Mouse (Mus musculus): ENCODE data around the gene Vmn1r121. TPM values are rescaled to one million over a fixed set of nuclear protein-coding genes. Genes with fewer than 3 reads are reported as not detected.
"Not testable (repeated sequence)": the region's sequence is repeated elsewhere in the genome, so short reads cannot be mapped to it uniquely, and the experiment has no call there.

The Vmn1r121 gene
- total RNA-seq (2021): not detected
- long read RNA-seq, experiment 1: 0 reads
- long read RNA-seq, experiment 2: 0 reads

DNA sequence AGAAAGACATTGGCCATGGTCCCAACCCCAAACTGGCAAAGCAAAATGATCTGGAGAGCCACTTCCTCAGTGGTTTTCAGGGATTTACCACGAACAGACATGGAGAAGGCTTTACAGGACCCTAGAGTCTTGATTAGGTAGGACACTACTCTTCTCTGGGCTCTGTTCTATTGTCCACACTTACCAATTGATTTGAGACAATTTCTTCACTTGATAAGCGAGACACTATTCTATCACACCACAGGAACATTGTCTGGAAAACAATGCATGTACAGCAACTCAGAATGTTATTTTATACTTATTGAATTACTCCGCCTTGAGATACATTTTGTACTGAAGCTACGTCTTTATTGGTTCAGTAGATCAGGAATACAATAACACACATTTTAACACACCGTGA, at the start of gene Vmn1r121:
Vmn1r121 (minus strand) TSS at position 101 of the 400 bp plus-strand sequence.
- not testable (repeated sequence) for DNase-seq (ENCODE audit: low spot score in 2 of 2)

DNA sequence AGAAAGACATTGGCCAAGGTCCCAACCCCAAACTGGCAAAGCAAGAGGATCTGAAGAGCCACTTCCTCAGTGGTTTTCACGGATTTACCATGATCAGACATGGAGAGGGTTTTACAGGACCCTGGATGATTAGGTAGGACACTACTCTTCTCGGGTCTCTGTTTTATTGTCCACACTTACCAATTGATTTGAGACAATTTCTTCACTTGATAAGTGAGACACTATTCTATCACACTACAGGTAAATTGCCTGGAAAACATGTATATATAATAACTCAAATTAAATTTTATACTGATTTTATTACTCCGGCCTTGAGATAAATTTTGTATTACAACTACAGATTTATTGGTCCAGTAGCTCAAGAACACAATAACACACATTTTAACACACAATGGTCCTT, 35.7 kb upstream of the Vmn1r121 start, which contains the start of gene Vmn1r122:
Vmn1r122 (minus strand) TSS at position 101 of the 400 bp plus-strand sequence.
- DNase-seq (ENCODE audit: low spot score in 2 of 2): not testable (repeated sequence)

DNA sequence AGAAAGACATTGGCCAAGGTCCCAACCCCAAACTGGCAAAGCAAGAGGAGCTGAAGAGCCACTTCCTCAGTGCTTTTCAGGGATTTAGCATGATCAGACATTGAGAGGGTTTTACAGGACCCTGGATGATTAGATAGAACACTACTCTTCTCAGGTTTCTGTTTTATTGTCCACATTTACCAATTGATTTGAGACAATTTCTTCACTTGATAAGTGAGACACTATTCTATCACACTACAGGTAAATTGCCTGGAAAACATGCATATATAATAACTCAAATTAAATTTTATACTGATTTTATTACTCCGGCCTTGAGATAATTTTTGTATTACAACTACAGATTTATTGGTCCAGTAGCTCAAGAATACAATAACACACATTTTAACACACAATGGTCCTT, 44.6 kb downstream of the Vmn1r121 start, which contains the start of gene Vmn1r120:
Vmn1r120 (minus strand) TSS at position 101 of the 400 bp plus-strand sequence.
- not testable (repeated sequence) for DNase-seq (ENCODE audit: low spot score in 2 of 2)

Other genes with a start within 250 kb of the Vmn1r121 start
- not detected for gene Vmn1r116, start 226.3 kb downstream of the Vmn1r121 start, total RNA-seq (2021)
- not detected for gene Vmn1r117, start 214.4 kb downstream of the Vmn1r121 start, total RNA-seq (2021)
- gene Vmn1r118, start 186.2 kb downstream of the Vmn1r121 start, total RNA-seq (2021): not detected
- gene Vmn1r119, start 86.1 kb downstream of the Vmn1r121 start, total RNA-seq (2021): not detected
- gene Vmn1r120, start 44.7 kb downstream of the Vmn1r121 start, total RNA-seq (2021): not detected
- not detected for gene Vmn1r122, start 35.6 kb upstream of the Vmn1r121 start, total RNA-seq (2021)
- not detected for gene Vmn1r123, start 63.7 kb upstream of the Vmn1r121 start, total RNA-seq (2021)
- gene Gm5157, start 91.9 kb upstream of the Vmn1r121 start, total RNA-seq (2021): not detected
- not detected for gene Vmn1r124, start 162.1 kb upstream of the Vmn1r121 start, total RNA-seq (2021)
- gene Vmn1r125, start 173.7 kb upstream of the Vmn1r121 start, total RNA-seq (2021): not detected
- gene Vmn1r126, start 203.0 kb upstream of the Vmn1r121 start, total RNA-seq (2021): not detected
- not detected for gene Vmn1r127, start 221.3 kb upstream of the Vmn1r121 start, total RNA-seq (2021)